Mouse (Mus musculus) lung, adult 2 months (tissue): ENCODE data around the gene Ccdc69.

ENCODE experiments used
- CTCF ChIP-seq: fragments of 200-500 bp; IDR thresholded peaks from 2 replicates; pipeline ENCODE4 v1.5.1; 2011; ENCODE audit warnings: mild to moderate bottlenecking, low read length, control low read depth; ENCODE audit not compliant: insufficient read depth
- POLR2A ChIP-seq: fragments of 200-500 bp; IDR thresholded peaks from 2 replicates; pipeline ENCODE4 v1.6.1; 2011; ENCODE audit warnings: low read depth, mild to moderate bottlenecking, control low read depth, low read length, borderline replicate concordance; ENCODE audit errors: extremely low read depth

DNA sequence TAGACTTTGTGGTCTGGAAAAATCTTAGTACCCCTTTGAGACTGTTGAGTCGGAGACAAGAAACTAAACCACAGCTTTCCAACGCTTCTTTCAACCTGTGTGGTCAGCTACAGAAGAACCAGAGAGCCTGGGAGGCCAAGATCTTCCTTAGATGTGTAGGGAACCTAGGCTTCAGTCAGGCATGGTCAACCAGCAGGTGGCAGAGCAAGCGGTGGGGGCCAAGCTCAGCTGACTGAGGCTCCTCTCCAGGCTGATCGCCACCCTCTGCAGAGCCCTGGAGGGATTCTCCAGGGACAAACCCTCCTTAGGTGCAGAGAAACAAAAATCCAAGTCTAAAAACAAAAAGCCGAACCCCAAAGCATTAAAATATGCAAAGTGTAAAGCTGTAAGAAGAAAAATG, 31.3 kb downstream of the Ccdc69 start:
- TF ChIP-seq CTCF = peak; percentile 78
- TF ChIP-seq POLR2A = no peak
